Mouse (Mus musculus) CH12.LX (cell line): ENCODE results near the gene Bach2. TPM values are rescaled to one million over a fixed set of nuclear protein-coding genes. Genes with fewer than 3 reads are reported as not detected.

ENCODE experiments used
- DNase-seq: peaks from one replicate; pipeline ENCODE4 v3.0.0-alpha.2; 2013; ENCODE audit errors: extremely low read depth
- H3K27ac ChIP-seq: 2 replicates; pipeline ENCODE4 v1.5.1; 2012; ENCODE audit warnings: low read depth, mild to moderate bottlenecking, control low read depth, moderate library complexity; ENCODE audit not compliant: insufficient read depth
- H3K27me3 ChIP-seq: replicated peaks from 2 replicates; pipeline ENCODE3; 2012; ENCODE audit warnings: inconsistent platforms
- H3K36me3 ChIP-seq, 2 experiments: replicated peaks in 1 of 2; 2 replicates each; pipeline versions ENCODE3 to v1.6.1; 2012; ENCODE audit warnings: inconsistent platforms in 1 of 2, low read length in 1 of 2, mild to moderate bottlenecking in 1 of 2, mixed read lengths in 1 of 2, moderate library complexity in 1 of 2; ENCODE audit not compliant: control insufficient read depth in 1 of 2, insufficient read depth in 1 of 2
- H3K4me1 ChIP-seq, 2 experiments: 2 replicates each; pipeline ENCODE4 v1.6.1; 2012; ENCODE audit warnings: inconsistent platforms in 1 of 2, moderate library complexity in 1 of 2; ENCODE audit not compliant: insufficient read depth in 2 of 2, control insufficient read depth in 1 of 2
- H3K4me2 ChIP-seq: 2 replicates; pipeline ENCODE4 v1.6.1; 2012; ENCODE audit warnings: low read depth, mild to moderate bottlenecking, control low read depth; ENCODE audit not compliant: poor library complexity, insufficient read depth, severe bottlenecking
- H3K4me3 ChIP-seq, 3 experiments: fragments of 150-350 bp in 1 of 3; sonication (generic) in 1 of 3; replicated peaks in 1 of 3; 2 replicates each; pipeline versions ENCODE3 to v1.5.1; 2011 to 2012; ENCODE audit warnings: low read depth in 2 of 3, low read length in 2 of 3, mild to moderate bottlenecking in 2 of 3, moderate library complexity in 2 of 3, control low read depth in 1 of 3, improper control_type of control experiment in 1 of 3, inconsistent platforms in 1 of 3, mixed read lengths in 1 of 3; ENCODE audit not compliant: poor library complexity in 1 of 3
- H3K79me2 ChIP-seq: replicated peaks from 2 replicates; pipeline ENCODE4 v1.6.1; 2012; ENCODE audit warnings: mild to moderate bottlenecking, moderate library complexity; ENCODE audit not compliant: control insufficient read depth, poor library complexity, insufficient read depth, severe bottlenecking; ENCODE audit errors: extremely low read depth
- H3K9ac ChIP-seq: 2 replicates; pipeline ENCODE4 v1.6.1; 2012; ENCODE audit warnings: low read depth, mild to moderate bottlenecking, control low read depth, moderate library complexity; ENCODE audit not compliant: insufficient read depth
- H3K9me3 ChIP-seq: replicated peaks from 2 replicates; pipeline ENCODE3; 2012; ENCODE audit warnings: low read length, inconsistent platforms, mixed read lengths
- BHLHE40 ChIP-seq: IDR thresholded peaks from 2 replicates; pipeline ENCODE4 v1.6.1; 2011; ENCODE audit warnings: mild to moderate bottlenecking, low read depth, low read length, improper control_type of control experiment
- CHD1 ChIP-seq: IDR thresholded peaks from 2 replicates; pipeline ENCODE4 v1.6.1; 2012; ENCODE audit warnings: low read depth, low read length, improper control_type of control experiment, inconsistent platforms
- ETS1 ChIP-seq: conservative IDR thresholded peaks from 2 replicates; pipeline ENCODE4 v1.6.1; 2012; ENCODE audit warnings: low read depth, mild to moderate bottlenecking, inconsistent platforms, low read length, improper control_type of control experiment, moderate library complexity
- JUND ChIP-seq: conservative IDR thresholded peaks from 2 replicates; pipeline ENCODE4 v1.6.1; 2011; ENCODE audit warnings: low read depth, low read length, improper control_type of control experiment
- MAFK ChIP-seq: IDR thresholded peaks from 2 replicates; pipeline ENCODE4 v1.6.1; 2011; ENCODE audit warnings: low read length, improper control_type of control experiment; ENCODE audit not compliant: insufficient replicate concordance
- MAX ChIP-seq: IDR thresholded peaks from 2 replicates; pipeline ENCODE4 v1.6.1; 2011; ENCODE audit warnings: low read length, improper control_type of control experiment
- MEF2A ChIP-seq: IDR thresholded peaks from 2 replicates; pipeline ENCODE4 v1.6.1; 2014; ENCODE audit warnings: low read depth, mild to moderate bottlenecking, inconsistent platforms, low read length, improper control_type of control experiment, borderline replicate concordance
- MXI1 ChIP-seq: IDR thresholded peaks from 2 replicates; pipeline ENCODE4 v1.6.1; 2011; ENCODE audit warnings: mild to moderate bottlenecking, low read depth, low read length, improper control_type of control experiment
- MYC ChIP-seq: IDR thresholded peaks from 2 replicates; pipeline ENCODE4 v1.6.1; 2011; ENCODE audit warnings: low read depth, mild to moderate bottlenecking, improper control_type of control experiment, low read length
- NRF1 ChIP-seq: IDR thresholded peaks from 2 replicates; pipeline ENCODE4 v1.6.1; 2014; ENCODE audit warnings: low read depth, mild to moderate bottlenecking, inconsistent platforms, low read length, improper control_type of control experiment, moderate library complexity
- PAX5 ChIP-seq: IDR thresholded peaks from 2 replicates; pipeline ENCODE4 v1.6.1; 2012; ENCODE audit warnings: low read length, inconsistent platforms, mixed read lengths
- POLR2A ChIP-seq: IDR thresholded peaks from 2 replicates; pipeline ENCODE4 v1.6.1; 2011; ENCODE audit warnings: low read depth, mild to moderate bottlenecking, improper control_type of control experiment, low read length
- POLR2AphosphoS2 ChIP-seq: IDR thresholded peaks from 2 replicates; pipeline ENCODE4 v1.6.1; 2011; ENCODE audit warnings: low read depth, low read length, improper control_type of control experiment
- SIN3A ChIP-seq: IDR thresholded peaks from 2 replicates; pipeline ENCODE4 v1.6.1; 2012; ENCODE audit warnings: low read length, improper control_type of control experiment, inconsistent platforms
- SMC3 ChIP-seq: IDR thresholded peaks from 2 replicates; pipeline ENCODE4 v1.6.1; 2011; ENCODE audit warnings: low read depth, low read length, improper control_type of control experiment
- TBP ChIP-seq: conservative IDR thresholded peaks from 2 replicates; pipeline ENCODE4 v1.6.1; 2011; ENCODE audit warnings: low read depth, low read length, improper control_type of control experiment
- TCF12 ChIP-seq: IDR thresholded peaks from 2 replicates; pipeline ENCODE4 v1.6.1; 2014; ENCODE audit warnings: low read depth, mild to moderate bottlenecking, inconsistent platforms, low read length, improper control_type of control experiment
- UBTF ChIP-seq: IDR thresholded peaks from 2 replicates; pipeline ENCODE4 v1.6.1; 2012; ENCODE audit warnings: low read depth, mild to moderate bottlenecking, inconsistent platforms, low read length, improper control_type of control experiment, moderate library complexity
- ZMIZ1 ChIP-seq: IDR thresholded peaks from 2 replicates; pipeline ENCODE4 v1.6.1; 2012; ENCODE audit warnings: low read depth, mild to moderate bottlenecking, inconsistent platforms, low read length, improper control_type of control experiment
- dilution Hi-C: fragments of 300-500 bp; cut with MboI; formaldehyde crosslinking; loops from 2 replicates; pipeline ENCODE4 v1.14.3; 2020; ENCODE audit warnings: low sequenced_read_pairs; ENCODE audit not compliant: extremely low pct_unique_long_range_greater_than_20kb, extremely low pct_ligation_motif_present
- in situ Hi-C: fragments of 300-500 bp; cut with MboI; formaldehyde crosslinking; loops from 3 replicates; pipeline ENCODE4 v1.14.3; 2019; ENCODE audit warnings: low sequenced_read_pairs, low pct_ligation_motif_present, low pct_unique_long_range_greater_than_20kb, mixed read lengths
- polyA plus RNA-seq: library from polyadenylated mRNA; unstranded; fragments of >175 nt; gene quantifications from 2 replicates; pipeline ENCODE4 v1.2.1, GENCODE M21; 2012; ENCODE audit warnings: low read depth; ENCODE audit not compliant: insufficient read length
- total RNA-seq, 2 experiments: library from RNA; depleted of rRNA; stranded (reverse); fragments of 300-350 nt in 1 of 2; fragments of >200 nt in 1 of 2; gene quantifications; 2 replicates each; pipeline ENCODE4 v1.2.3; 2012 to 2014

The Bach2 gene
- total and polyA plus RNA-seq, 3 experiments, result 0.11 TPM; not detected in 2

DNA sequence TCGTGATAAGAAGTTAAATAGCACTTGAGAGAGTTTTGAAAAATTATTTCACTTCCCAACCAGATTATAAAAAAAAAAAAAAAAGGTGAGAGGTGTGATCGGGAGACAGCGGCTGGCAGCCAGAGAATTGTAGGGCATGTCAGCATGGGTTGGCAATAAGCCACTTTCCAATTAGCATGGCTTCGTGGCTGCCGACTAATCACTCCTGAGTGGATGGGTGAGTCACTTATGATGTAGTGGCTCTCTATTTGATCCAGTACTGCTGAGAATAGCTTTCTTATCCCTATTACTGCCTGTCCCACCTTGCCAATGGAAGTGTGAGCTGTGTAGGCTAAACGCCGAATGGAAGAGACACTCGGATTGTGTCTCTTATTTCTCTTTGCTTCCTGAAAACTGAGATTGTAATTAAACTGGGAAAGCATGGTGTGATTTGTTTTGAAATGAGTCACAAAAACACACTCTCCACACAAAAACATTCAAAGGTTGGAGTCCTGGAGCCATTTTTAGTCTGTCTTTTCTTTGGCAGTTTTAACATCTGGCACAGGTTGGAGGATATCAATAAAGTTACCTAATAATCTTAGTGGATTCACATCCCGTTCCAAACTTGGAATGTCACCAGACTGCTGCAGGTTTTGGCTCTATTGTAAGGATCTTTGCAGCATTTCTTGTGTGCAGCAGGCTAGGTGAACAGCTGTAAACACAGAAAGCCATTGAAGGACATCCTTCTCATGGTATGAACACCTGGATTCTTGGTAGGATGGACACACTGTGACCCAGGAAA, 271.4 kb downstream of the Bach2 start:
- no peak overlapping the region for H3K4me2 ChIP-seq

DNA sequence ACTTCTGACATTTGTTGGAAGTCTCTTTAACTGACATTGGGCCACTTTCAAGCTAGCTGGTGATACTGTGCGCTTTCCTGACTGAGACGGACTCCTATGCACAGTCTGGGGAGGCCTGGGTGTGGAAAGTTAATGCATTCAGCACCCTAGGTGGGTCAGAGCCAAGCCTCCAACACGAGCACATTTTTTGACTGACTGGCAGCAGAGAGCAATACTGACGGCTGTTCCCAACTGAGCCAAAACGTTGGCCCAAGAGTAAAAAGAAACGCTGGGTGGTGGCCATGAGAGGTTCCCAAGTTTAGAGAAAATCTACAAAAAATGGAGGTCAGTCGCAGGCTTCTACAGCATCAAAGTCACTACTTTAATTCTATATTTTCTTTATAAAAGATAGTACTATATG, 272.3 kb downstream of the Bach2 start:
- Histone ChIP-seq H3K27me3 (no peaks in the 10 kb centered on the region), H3K9ac (no peak overlapping the region), H3K9me3 (no peaks in the 10 kb centered on the region), H3K4me1 (peaks cover 0 to 4% of the 10 kb centered on the region in 2 experiments; a peak in 2 of 4 replicates), H3K4me3 (no peak overlapping the region), H3K27ac (no peak overlapping the region), H3K36me3 (no peaks in the 10 kb centered on the region), H3K79me2 (no peaks in the 10 kb centered on the region), H3K4me2 (no peak overlapping the region)
- dilution Hi-C loops, result no loop called here
- no peak for DNase-seq
- in situ Hi-C loops, result no loop called here
- TF ChIP-seq MAX (no peak), BHLHE40 (no peak), PAX5 (no peak), ETS1 (no peak), UBTF (no peak), NRF1 (no peak), TBP (no peak), ZMIZ1 (no peak), MYC (no peak), CHD1 (no peak), MEF2A (no peak), SMC3 (no peak), JUND (no peak), POLR2AphosphoS2 (no peak), POLR2A (no peak), TCF12 (no peak), SIN3A (no peak)

More for the DNA sequence above, 271.4 kb downstream of the Bach2 start:
- Histone ChIP-seq H3K27me3 (no peaks in the 10 kb centered on the region), H3K79me2 (no peaks in the 10 kb centered on the region), H3K36me3 (no peaks in the 10 kb centered on the region), H3K9me3 (no peaks in the 10 kb centered on the region), H3K9ac (no peak overlapping the region), H3K4me3 (no peak overlapping the region), H3K27ac (no peak overlapping the region), H3K4me1 (peaks cover 0 to 4% of the 10 kb centered on the region in 2 experiments; a peak in 2 of 4 replicates)
- in situ Hi-C loops (no loop called here), dilution Hi-C loops (no loop called here)
- TF ChIP-seq ETS1 (no peak), MAFK (no peak), SIN3A (no peak), MXI1 (no peak)
- DNase-seq, result no peak
